Mouse (Mus musculus) myocyte (in vitro differentiated cells): ENCODE data around the gene Cacna1e.

Experiments
- MAX ChIP-seq: IDR thresholded peaks from one replicate; pipeline ENCODE4 v1.6.1; 2011; ENCODE audit warnings: low read depth, mild to moderate bottlenecking, control low read depth
- MYOG ChIP-seq, 3 experiments: IDR thresholded peaks; one replicate each; pipeline ENCODE4 v1.6.1; 2011; ENCODE audit warnings: control low read depth in 2 of 3, low read depth in 2 of 3, mild to moderate bottlenecking in 2 of 3; ENCODE audit not compliant: insufficient read length in 2 of 3, control insufficient read depth in 1 of 3, insufficient read depth in 1 of 3
- POLR2A ChIP-seq: IDR thresholded peaks from one replicate; pipeline ENCODE4 v1.6.1; 2011; ENCODE audit warnings: low read depth, mild to moderate bottlenecking, control low read depth, moderate library complexity; ENCODE audit not compliant: insufficient read length
- TCF12 ChIP-seq: IDR thresholded peaks from one replicate; pipeline ENCODE4 v1.6.1; 2011; ENCODE audit warnings: mild to moderate bottlenecking, control low read depth; ENCODE audit not compliant: poor library complexity, insufficient read depth, severe bottlenecking
- TCF3 ChIP-seq: IDR thresholded peaks from one replicate; pipeline ENCODE4 v1.6.1; 2011; ENCODE audit warnings: low read depth, control low read depth; ENCODE audit not compliant: insufficient read length

- TF ChIP-seq TCF12 (no peak), TCF3 (no peak), POLR2A (no peak), MAX (no peak), MYOG (IDR thresholded peaks at IDR 0.05; ENCODE audit: control insufficient read depth in 1 of 3, insufficient read depth in 1 of 3, insufficient read length in 2 of 3, low read depth in 2 of 3) (no peak)
These were observed 281.8 kb downstream of the Cacna1e start for GRCm38 (mm10) chr1:154602531-154602930.
